Mouse (Mus musculus): ENCODE data around the gene Rab11fip4. TPM values are rescaled to one million over a fixed set of nuclear protein-coding genes. Genes with fewer than 3 reads are reported as not detected.
A peak's percentile ranks its signal among the peaks of the same experiment; 100 is the strongest.

The Rab11fip4 gene
- total and polyA plus RNA-seq, 2 experiments from 2014 or later: 17.4 to 69.3 TPM

DNA sequence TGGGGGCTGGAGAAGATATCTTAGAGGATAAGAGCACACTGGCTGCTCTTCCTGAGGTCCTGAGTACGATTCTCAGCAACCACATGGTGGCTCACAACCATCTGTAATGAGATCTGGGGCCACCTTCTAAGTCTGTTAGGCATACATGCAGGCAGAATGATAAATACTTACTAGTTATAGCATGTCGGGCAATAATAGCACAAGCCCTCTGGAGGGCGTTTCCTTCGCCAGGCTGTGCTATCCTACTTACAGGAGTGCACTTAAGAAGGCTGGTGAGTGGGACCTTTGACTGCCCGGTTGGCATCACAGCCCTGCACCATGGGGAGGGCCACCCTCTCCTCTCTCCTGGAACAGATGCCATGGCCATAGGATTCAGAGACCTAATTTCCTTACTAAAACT, 112.4 kb downstream of the Rab11fip4 start:
- H3K4me3 ChIP-seq (ENCODE audit: low read length): peak overlapping the region; percentile 56
- peaks cover 19% of the 10 kb centered on the region; the same call in 1 of the 2 replicates for H3K4me1 ChIP-seq (ENCODE audit: insufficient read depth, low read length)
- peak overlapping the region; percentile 86 for H3K9ac ChIP-seq (replicated peaks; ENCODE audit: low read length)
- DNase-seq (ENCODE audit: low spot score) (peak; percentile 72), ATAC-seq (peak; percentile 31)
- H3K27me3 ChIP-seq (ENCODE audit: insufficient read depth, low read length): no peaks in the 10 kb centered on the region
- peak; percentile 56 for TF ChIP-seq CTCF (IDR thresholded peaks at IDR 0.05; ENCODE audit: low read depth)
- no peaks in the 10 kb centered on the region for H3K36me3 ChIP-seq (ENCODE audit: insufficient read depth, low read length)
- H3K9me3 ChIP-seq (ENCODE audit: low read length): no peaks in the 10 kb centered on the region
- H3K4me2 ChIP-seq (ENCODE audit: low read depth, low read length): peak overlapping the region; percentile 67
- 2% methylated on average over 5 of the region's 5 CpGs for WGBS
- H3K27ac ChIP-seq: peak overlapping the region; percentile 96

- DNase-seq (ENCODE audit: low spot score) (peak; percentile 76), ATAC-seq (peak; percentile 64)
- WGBS: under 1% methylated on average over 27 of the region's 27 CpGs
- Histone ChIP-seq H3K27me3 (ENCODE audit: insufficient read depth, low read length) (no peaks in the 10 kb centered on the region; the same call in 1 of the 2 replicates), H3K36me3 (ENCODE audit: insufficient read depth, low read length) (no peaks in the 10 kb centered on the region), H3K27ac (peak overlapping the region; percentile 96), H3K9me3 (ENCODE audit: low read length) (no peaks in the 10 kb centered on the region), H3K4me2 (ENCODE audit: low read depth, low read length) (peak overlapping the region; percentile 67), H3K4me1 (ENCODE audit: insufficient read depth, low read length) (peaks cover 19% of the 10 kb centered on the region; the same call in 1 of the 2 replicates), H3K4me3 (ENCODE audit: low read length) (peak overlapping the region; percentile 56), H3K9ac (replicated peaks; ENCODE audit: low read length) (peak overlapping the region; percentile 86)
- TF ChIP-seq CTCF (IDR thresholded peaks at IDR 0.05; ENCODE audit: low read depth): no peak
Observed at GRCm38 (mm10) chr11:79703885-79704291, 112.9 kb downstream of the Rab11fip4 start.

DNA sequence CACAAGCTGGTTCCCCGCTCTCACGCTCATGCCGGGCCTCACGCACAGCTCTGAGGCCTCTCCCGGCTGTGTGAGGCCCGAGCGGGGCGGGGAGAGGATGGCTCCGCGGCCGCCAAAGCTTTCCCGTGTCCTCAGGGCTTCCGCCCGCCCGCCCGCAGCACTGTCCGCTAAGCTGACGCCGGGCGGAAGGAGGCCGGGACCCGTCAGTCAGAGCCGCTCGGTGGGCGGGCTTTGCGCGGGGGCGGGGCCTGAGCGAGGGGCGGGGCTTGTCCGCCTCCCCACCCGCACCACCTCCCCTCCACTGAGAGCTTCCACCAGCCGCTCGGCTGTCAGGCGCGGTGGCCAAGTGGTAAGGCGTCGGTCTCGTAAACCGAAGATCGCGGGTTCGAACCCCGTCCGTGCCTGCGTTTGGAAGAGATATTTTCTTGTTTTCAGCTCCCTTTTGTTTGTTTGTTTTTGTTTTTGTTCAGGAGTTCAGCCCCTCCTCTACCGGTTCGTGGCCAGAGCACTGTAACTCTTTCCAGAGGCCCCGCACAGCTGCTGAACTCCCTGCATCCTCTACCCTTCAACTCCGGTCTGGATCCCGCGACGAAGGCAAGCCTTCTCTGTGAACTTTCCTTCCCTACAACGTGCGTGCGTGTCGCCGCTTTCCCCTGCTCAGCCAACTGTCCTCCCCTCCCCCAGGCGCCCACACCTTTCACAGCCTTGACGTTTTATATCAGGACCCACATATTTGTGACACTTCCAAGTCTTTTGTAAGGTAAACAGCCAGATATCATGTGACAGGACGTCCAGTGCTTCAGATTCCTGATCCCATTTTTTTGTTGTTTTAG, 113.5 kb downstream of the Rab11fip4 start:
- ATAC-seq (peak; percentile 94), DNase-seq (ENCODE audit: low spot score) (peak; percentile 94)
- H3K4me2 ChIP-seq (ENCODE audit: low read depth, low read length): peak overlapping the region; percentile 67
- WGBS: 1% methylated on average over 57 of the region's 61 CpGs
- TF ChIP-seq CTCF (IDR thresholded peaks at IDR 0.05; ENCODE audit: low read depth): no peak
- peak overlapping the region; percentile 86 for H3K9ac ChIP-seq (replicated peaks; ENCODE audit: low read length)
- H3K36me3 ChIP-seq (ENCODE audit: insufficient read depth, low read length): no peaks in the 10 kb centered on the region
- no peaks in the 10 kb centered on the region; the same call in 1 of the 2 replicates for H3K27me3 ChIP-seq (ENCODE audit: insufficient read depth, low read length)
- H3K9me3 ChIP-seq (ENCODE audit: low read length): no peaks in the 10 kb centered on the region
- peak overlapping the region; percentile 96 for H3K27ac ChIP-seq
- H3K4me1 ChIP-seq (ENCODE audit: insufficient read depth, low read length): peaks cover 19% of the 10 kb centered on the region; the same call in 1 of the 2 replicates
- H3K4me3 ChIP-seq (ENCODE audit: low read length): peak overlapping the region; percentile 56

- H3K9me3 ChIP-seq (ENCODE audit: low read length): no peaks in the 10 kb centered on the region
- H3K4me2 ChIP-seq (ENCODE audit: low read depth, low read length): no peak overlapping the region
- H3K27ac ChIP-seq: no peak overlapping the region
- no peak for TF ChIP-seq CTCF (IDR thresholded peaks at IDR 0.05; ENCODE audit: low read depth)
- H3K36me3 ChIP-seq (ENCODE audit: insufficient read depth, low read length): no peaks in the 10 kb centered on the region
- no peak for DNase-seq (ENCODE audit: low spot score)
- H3K4me3 ChIP-seq (ENCODE audit: low read length): no peak overlapping the region
- no peak overlapping the region for H3K9ac ChIP-seq (replicated peaks; ENCODE audit: low read length)
- 91% methylated on average over 3 of the region's 3 CpGs for WGBS
- no peaks in the 10 kb centered on the region; the same call in 1 of the 2 replicates for H3K27me3 ChIP-seq (ENCODE audit: insufficient read depth, low read length)
- ATAC-seq: no peak
- H3K4me1 ChIP-seq (ENCODE audit: insufficient read depth, low read length): peaks cover 15% of the 10 kb centered on the region; the same call in 1 of the 2 replicates
Observed at GRCm38 (mm10) chr11:79707084-79707483, 116.1 kb downstream of the Rab11fip4 start.

DNA sequence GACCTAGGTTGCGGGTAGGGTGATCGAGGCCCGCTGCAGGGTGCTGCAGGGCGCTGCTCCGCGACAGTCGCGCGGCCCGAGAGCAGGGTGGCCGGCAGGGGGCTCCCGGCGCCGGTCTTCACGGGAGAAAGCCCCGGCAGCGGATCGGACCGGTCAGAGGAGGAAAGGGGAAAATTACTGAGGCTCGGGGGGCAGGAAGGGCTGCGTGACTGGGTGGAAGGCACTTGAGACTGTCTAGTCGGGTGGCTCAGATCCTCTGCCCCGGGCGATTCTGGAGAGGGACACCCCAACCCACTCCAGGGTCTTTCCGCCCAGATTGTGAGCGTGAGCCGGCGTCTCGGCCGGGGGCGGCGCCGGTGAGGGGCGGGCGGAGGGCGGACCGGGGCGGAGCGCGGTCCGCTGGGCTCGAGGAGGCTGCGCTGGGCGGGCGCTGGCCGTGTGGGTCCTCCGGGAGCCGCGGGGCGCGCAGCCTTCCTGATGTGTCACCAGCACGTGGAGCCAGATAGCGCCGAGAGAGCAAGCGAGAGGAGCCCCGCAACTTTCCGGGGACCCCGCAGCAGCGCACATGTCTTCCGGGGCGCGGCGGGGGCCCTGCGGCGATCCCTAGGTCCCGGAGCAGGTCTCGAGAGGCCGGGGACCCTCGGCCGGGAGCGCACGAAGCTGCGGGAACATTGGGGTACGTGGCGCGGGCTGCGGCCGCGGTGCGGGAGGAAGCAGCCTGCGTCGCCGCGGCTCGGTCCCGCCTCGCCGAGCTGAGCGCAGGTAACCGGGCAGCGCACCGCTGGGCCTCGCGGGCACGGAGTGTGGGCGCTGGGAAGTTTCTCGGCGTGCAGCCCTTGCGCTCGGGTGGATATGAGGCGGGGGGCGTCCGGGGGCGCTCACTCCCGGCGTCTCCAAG, 120.1 kb downstream of the Rab11fip4 start:
- TF ChIP-seq CTCF (IDR thresholded peaks at IDR 0.05; ENCODE audit: low read depth): peak; percentile 67
- Histone ChIP-seq H3K27ac (peak overlapping the region; percentile 66; the same call in 1 of the 2 replicates), H3K36me3 (ENCODE audit: insufficient read depth, low read length) (no peaks in the 10 kb centered on the region), H3K27me3 (ENCODE audit: insufficient read depth, low read length) (peaks cover 4% of the 10 kb centered on the region; the same call in 1 of the 2 replicates), H3K9me3 (ENCODE audit: low read length) (no peaks in the 10 kb centered on the region), H3K9ac (replicated peaks; ENCODE audit: low read length) (peak overlapping the region; percentile 65), H3K4me3 (ENCODE audit: low read length) (peak overlapping the region; percentile 65), H3K4me1 (ENCODE audit: insufficient read depth, low read length) (0 out of 2 replicates have a peak, but pooled peaks cover 4% of the 10 kb centered on the region), H3K4me2 (ENCODE audit: low read depth, low read length) (peak overlapping the region; percentile 95)
- WGBS: under 1% methylated on average over 96 of the region's 106 CpGs
- ATAC-seq: peak; percentile 86
- DNase-seq (ENCODE audit: low spot score): peak; percentile 85

DNA sequence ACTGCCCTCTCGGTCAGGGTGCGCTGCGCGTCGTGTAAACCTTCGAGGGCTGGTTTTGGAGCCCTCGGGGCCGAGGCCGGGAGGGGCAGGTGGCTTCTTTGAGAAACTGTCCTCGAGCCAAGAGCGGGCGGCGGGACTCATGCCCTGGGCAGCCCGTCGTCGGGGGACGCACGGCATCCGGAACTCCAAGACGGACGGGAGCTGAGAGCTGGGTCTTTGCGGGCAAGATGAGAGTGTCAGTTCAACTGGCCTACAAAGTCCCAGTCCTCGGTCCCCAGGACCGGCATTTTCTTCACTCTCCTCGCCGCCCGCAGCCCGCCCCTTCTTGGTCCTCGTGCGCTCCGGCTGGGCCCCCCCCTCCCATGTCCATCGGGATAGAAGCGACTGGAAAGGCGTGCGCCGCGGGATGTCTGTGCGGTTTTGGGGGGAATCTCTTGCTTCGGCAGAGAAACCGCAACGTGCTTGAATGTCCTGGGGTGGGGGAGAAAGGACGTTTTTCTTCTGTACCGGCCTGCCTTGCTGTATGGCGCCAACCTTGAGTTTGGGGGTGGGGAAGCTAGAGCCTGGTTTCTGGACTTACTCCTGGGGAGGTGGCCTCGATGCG, 120.9 kb downstream of the Rab11fip4 start:
- Histone ChIP-seq H3K9ac (replicated peaks; ENCODE audit: low read length) (peak overlapping the region; percentile 65), H3K4me1 (ENCODE audit: insufficient read depth, low read length) (0 out of 2 replicates have a peak, but pooled peaks cover 4% of the 10 kb centered on the region), H3K4me2 (ENCODE audit: low read depth, low read length) (peak overlapping the region; percentile 95), H3K27ac (no peak overlapping the region), H3K27me3 (ENCODE audit: insufficient read depth, low read length) (peaks cover 4% of the 10 kb centered on the region; the same call in 1 of the 2 replicates), H3K9me3 (ENCODE audit: low read length) (no peaks in the 10 kb centered on the region), H3K36me3 (ENCODE audit: insufficient read depth, low read length) (no peaks in the 10 kb centered on the region), H3K4me3 (ENCODE audit: low read length) (peak overlapping the region; percentile 65)
- TF ChIP-seq CTCF (IDR thresholded peaks at IDR 0.05; ENCODE audit: low read depth): no peak
- ATAC-seq (no peak; the same call in 1 of the 2 replicates), DNase-seq (ENCODE audit: low spot score) (no peak)
- WGBS: 2% methylated on average over 46 of the region's 46 CpGs

Measured in hindbrain, postnatal 0 days (tissue).